In the genomic region with DNA sequence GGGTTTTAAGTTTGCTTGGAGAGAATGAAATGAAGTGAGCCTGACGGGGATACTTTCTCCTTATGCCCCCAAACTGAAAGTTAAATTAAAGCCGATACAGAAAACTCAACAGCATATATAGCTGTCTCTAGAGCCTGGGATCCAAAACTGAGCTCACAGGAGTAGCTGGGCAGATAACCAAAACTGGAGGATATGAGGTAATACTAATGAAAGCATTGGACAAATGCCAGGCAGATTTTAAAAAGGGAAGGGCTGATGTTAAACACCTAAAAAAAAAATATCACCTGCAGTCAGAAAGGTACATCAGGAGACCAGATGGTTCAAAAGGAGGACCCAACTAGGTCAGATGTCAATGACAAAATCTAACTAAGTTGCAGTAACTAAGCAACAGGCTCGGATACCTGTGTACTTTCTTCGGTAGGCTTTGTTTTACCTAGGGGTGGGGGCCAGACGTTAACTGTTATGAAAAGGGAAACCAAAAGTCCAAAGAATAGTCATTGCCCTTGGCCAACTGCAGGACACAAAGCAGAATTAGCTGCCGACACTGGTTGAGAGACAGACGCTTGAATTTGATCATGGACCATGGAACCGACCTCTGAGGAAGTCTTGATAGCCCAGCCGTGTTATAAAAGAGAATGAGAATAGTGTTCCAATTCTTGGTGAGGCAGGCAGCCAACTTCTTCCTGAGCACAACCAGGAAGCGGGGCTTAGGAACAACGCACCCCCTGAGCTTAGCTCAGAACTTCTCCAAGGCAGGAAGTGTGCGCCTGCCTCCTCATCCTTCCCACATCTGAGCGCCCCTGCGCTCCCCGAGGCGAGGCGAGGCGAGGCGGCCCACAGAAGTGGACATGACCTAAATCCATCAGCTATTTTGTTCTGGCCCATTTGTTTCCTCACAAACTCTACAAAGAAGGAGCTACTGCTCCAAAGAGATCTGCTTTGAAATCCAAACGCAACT, we compare ENCODE assay signal across 9 mouse cellular contexts. TPM values are rescaled to one million over a fixed set of nuclear protein-coding genes. Genes with fewer than 3 reads are reported as not detected.
A peak's percentile ranks its signal among the peaks of the same experiment; 100 is the strongest.
DNase-seq lines count a peak whose midpoint lies in the region; ATAC-seq and TF ChIP-seq lines count a peak whose summit lies in the region.
"Had no signal": no experiment of that assay in that cellular context is flagged by ENCODE, and none has a peak within 500 bp of the region (broad histone marks: within the 10 kb centered on the region; RNA-seq: fewer than 3 reads in every experiment).

No protein-coding gene starts in this region.

- DNase-seq in layer of hippocampus, adult 2 months (ENCODE audit: low spot score in 2 of 2) = no peak
- DNase-seq in layer of hippocampus, adult 11-12 months (ENCODE audit: low spot score) = no peak
- DNase-seq in heart, postnatal 10 days = peak; percentile 24 to 27
- peak; percentile 43 for DNase-seq in lung, postnatal 36 days
- DNase-seq: gastrocnemius, postnatal 25 days had no signal

- H3K4me2 ChIP-seq in midbrain, embryonic 16.5 days (ENCODE audit: low read length) = no peak overlapping the region

- H3K9me3 ChIP-seq in midbrain, embryonic 16.5 days (replicated peaks; ENCODE audit: control insufficient read depth, low read length, poor library complexity, severe bottlenecking) = no peaks in the 10 kb centered on the region

- no peaks in the 10 kb centered on the region for H3K4me1 ChIP-seq in brown adipose tissue, adult 24 weeks (ENCODE audit: control insufficient read depth, insufficient read depth, insufficient read length, low read length)
- peaks cover 5% of the 10 kb centered on the region; the same call in 1 of the 2 replicates for H3K4me1 ChIP-seq in midbrain, embryonic 16.5 days (ENCODE audit: control insufficient read depth, insufficient read depth, low read length)

- no peaks in the 10 kb centered on the region for H3K36me3 ChIP-seq in midbrain, embryonic 16.5 days (ENCODE audit: control insufficient read depth, insufficient read depth, low read length)

- H3K27me3 ChIP-seq in midbrain, embryonic 16.5 days (ENCODE audit: control insufficient read depth, insufficient read depth, low read depth, low read length) = peaks cover 6% of the 10 kb centered on the region; the same call in 1 of the 2 replicates

- WGBS in midbrain, embryonic 16.5 days = 85% methylated on average over 20 of the region's 20 CpGs

- no peak; the same call in 1 of the 2 replicates for TF ChIP-seq CTCF in layer of hippocampus, adult 2 months (conservative IDR thresholded peaks at IDR 0.05)

- no peak overlapping the region for H3K4me3 ChIP-seq in layer of hippocampus, adult 2 months
- H3K4me3 ChIP-seq in brown adipose tissue, adult 24 weeks (ENCODE audit: insufficient read depth, low read depth, low read length) = peak overlapping the region; percentile 2; the same call in 1 of the 2 replicates
- H3K4me3 ChIP-seq in midbrain, embryonic 16.5 days (ENCODE audit: low read depth, low read length) = no peak overlapping the region
- H3K4me3 ChIP-seq: myocyte had no signal

- peak overlapping the region; percentile 75 for H3K27ac ChIP-seq in layer of hippocampus, adult 2 months
- no peak overlapping the region for H3K27ac ChIP-seq in brown adipose tissue, adult 24 weeks (replicated peaks; ENCODE audit: low read depth, low read length)
- H3K27ac ChIP-seq in midbrain, embryonic 16.5 days (ENCODE audit: low read length) = no peak overlapping the region

- H3K9ac ChIP-seq in midbrain, embryonic 16.5 days (ENCODE audit: low read depth, low read length) = no peak overlapping the region

- ATAC-seq in monocyte, adult 5-6 weeks (replicated peaks; ENCODE audit: insufficient number of reproducible peaks, low FRiP score, low TSS enrichment, poor library complexity, severe bottlenecking) = no peak
- ATAC-seq in midbrain, embryonic 16.5 days = no peak

- intact Hi-C loops in heart, postnatal 10 days (cut with DNase I) = no loop called here

RNA-seq across cellular contexts. Expression of a gene that starts 24.1 kb away (rescaled TPM):
- total RNA-seq in layer of hippocampus, adult 2 months (2021) = 10 to 100 TPM; 30.6 to 31.1 TPM
- 2.8 and 8.4 TPM in 2 replicates for polyA plus RNA-seq in brown adipose tissue, adult 24 weeks (2012; ENCODE audit: insufficient read depth, insufficient read length, missing spikeins)
- total RNA-seq in heart, postnatal 10 days (2021) = 1 to 10 TPM; 1.0 to 1.4 TPM
- total RNA-seq in monocyte, adult 5-6 weeks (2017) = 0.11 to 1.0 TPM in 2 of 3 replicates, not detected in the other
- polyA plus RNA-seq in midbrain, embryonic 16.5 days (2015; fragmentation: Nextera tagmentation; extraction: Ambion mirVana) = 3.4 and 3.8 TPM in 2 replicates

RNA-seq across cellular contexts. Expression of a gene that starts 32.8 kb away (rescaled TPM):
- total RNA-seq in layer of hippocampus, adult 2 months (2021) = 10 to 100 TPM in 1 of 2 experiments, 1 to 10 TPM in 1; 9.8 to 13.6 TPM
- 50.0 and 73.2 TPM in 2 replicates for polyA plus RNA-seq in brown adipose tissue, adult 24 weeks (2012; ENCODE audit: insufficient read depth, insufficient read length, missing spikeins)
- total RNA-seq in heart, postnatal 10 days (2021) = 10 to 100 TPM; 16.6 to 17.0 TPM
- total RNA-seq in monocyte, adult 5-6 weeks (2017) = 4.5 to 9.3 TPM (median 6.5 TPM) in 3 replicates
- polyA plus RNA-seq in midbrain, embryonic 16.5 days (2015; fragmentation: Nextera tagmentation; extraction: Ambion mirVana) = 36.9 and 39.2 TPM in 2 replicates

Comparison
In these comparisons a context has a peak if more than half of its experiments do, and no peak if none do; other contexts are left out.
1. DNase-seq: peak in heart, postnatal 10 days (2 of 2) and lung, postnatal 36 days (single experiment); none in layer of hippocampus, adult 2 months (0 of 2) and layer of hippocampus, adult 11-12 months (single experiment).
2. RNA of a gene that starts 24.1 kb away (total RNA-seq): 30.6 to 31.1 TPM in layer of hippocampus, adult 2 months; 1.0 to 1.4 TPM in heart, postnatal 10 days and 0.11 to 1.0 TPM in monocyte, adult 5-6 weeks; every median in the first group is over 10 times any median in the second.